Mouse (Mus musculus) left cerebral cortex, postnatal 25 days (tissue): ENCODE results near the gene Pitpna. TPM values are rescaled to one million over a fixed set of nuclear protein-coding genes. Genes with fewer than 3 reads are reported as not detected.
A peak's percentile ranks its signal among the peaks of the same experiment; 100 is the strongest.
"Not testable (repeated sequence)": the region's sequence is repeated elsewhere in the genome, so short reads cannot be mapped to it uniquely, and the experiment has no call there.

Experiments used
- DNase-seq, 2 experiments: peaks; one replicate each; pipeline ENCODE4 v3.0.0; 2022; ENCODE audit warnings: low spot score in 2 of 2, mixed read lengths in 1 of 2
- intact Hi-C: fragments of 180-260 bp; cut with DNase I; formaldehyde crosslinking; loops from one replicate; pipeline ENCODE4 v1.15.1; 2025
- total RNA-seq, 2 experiments: library from RNA; stranded (reverse); gene quantifications; 2 replicates each; pipeline ENCODE4 v1.2.3; 2021

Gene Pitpna
- total RNA-seq, 2 experiments from 2014 or later, result 330 to 346 TPM

GRCm38 (mm10) chr11:75583521-75583920 is 4.4 kb upstream of the Pitpna start:
- DNase-seq, result no peak
- intact Hi-C loops, result no loop called here

DNA sequence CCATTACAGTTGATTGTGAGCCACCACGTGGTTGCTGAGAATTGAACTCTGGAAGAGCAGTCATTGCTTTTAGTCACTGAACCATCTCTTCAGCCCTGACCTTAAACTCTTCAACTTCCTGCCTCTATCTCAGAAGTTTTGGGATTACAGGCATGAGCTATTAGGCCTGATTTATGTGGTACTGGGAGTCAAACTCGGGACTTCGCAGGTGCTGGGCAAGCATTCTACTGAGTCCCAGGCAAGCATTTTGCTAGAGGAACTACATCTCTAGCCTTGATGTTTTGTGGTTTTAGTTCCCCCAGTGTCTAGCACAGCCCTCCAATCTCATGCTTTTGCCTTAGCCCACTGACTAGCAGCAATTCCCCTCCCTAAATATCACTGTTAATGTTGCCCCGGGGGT is 2.8 kb upstream of the Pitpna start:
- no peak for DNase-seq
- intact Hi-C loops, result no loop called here

DNA sequence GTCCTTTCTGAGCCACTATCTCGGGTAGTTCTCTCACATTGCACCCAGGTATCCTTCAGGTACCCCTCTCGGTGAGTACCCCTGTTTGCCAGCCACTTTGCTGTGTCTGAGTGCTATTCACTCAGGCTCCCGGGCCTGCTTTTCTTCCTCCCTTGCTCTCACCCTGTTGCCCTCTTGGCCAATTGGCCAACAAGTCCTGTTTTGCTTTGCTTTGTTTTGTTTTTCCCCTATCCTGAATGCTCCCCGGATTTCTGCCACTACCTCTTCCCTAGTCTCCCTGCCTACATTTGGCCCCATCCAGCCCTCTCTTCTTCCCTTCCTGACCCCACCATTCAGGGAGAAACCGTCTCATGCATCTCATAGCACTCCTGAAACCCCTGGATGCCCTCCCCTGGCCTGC is 1.9 kb upstream of the Pitpna start:
- DNase-seq, result no peak
- intact Hi-C loops, result no loop called here

DNA sequence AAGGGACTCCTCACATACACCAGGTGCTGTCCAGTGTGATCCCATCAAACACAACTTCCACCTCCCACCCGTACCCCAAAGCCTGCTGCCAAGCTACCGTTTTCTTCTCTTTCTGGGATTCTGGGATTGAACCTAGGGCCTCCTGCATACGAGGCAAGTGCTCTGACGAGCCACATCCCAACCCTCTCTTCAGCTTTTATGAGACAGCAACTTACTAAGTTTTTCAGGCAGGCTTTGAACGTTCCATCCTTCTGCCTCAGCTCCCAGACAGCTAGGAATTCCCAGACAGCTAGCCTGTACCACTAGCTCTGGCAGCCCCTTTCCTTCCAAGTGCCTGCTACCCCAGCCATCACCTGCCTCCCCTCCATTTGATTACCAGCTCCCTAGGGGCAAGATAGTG is 934 bp upstream of the Pitpna start:
- DNase-seq, result no peak
- intact Hi-C loops, result no loop called here

- intact Hi-C loops, result no loop called here
- no peak for DNase-seq
Measured at GRCm38 (mm10) chr11:75588285-75588941, 516 bp downstream of the Pitpna start.

DNA sequence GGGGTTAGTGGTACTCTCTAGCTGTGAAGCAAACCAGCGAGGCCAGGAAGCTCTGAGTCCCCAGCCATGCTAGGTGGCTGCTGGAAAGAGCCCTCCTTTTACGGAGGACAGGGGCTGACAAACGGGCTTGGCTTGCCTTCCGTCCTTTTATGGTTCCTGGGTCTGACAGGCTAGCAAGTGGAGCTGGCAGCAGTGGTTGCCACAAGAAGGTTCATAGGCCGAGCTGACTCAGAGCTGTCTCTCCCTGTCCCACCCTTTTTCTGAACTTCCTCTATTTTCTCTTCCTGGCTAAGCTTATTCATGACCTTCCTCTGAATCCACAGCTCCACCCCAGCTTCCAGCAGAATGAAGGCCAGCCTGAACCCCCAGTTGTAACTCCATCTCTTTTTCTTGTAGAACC is 4.7 kb downstream of the Pitpna start:
- intact Hi-C loops, result no loop called here
- DNase-seq, result no peak

DNA sequence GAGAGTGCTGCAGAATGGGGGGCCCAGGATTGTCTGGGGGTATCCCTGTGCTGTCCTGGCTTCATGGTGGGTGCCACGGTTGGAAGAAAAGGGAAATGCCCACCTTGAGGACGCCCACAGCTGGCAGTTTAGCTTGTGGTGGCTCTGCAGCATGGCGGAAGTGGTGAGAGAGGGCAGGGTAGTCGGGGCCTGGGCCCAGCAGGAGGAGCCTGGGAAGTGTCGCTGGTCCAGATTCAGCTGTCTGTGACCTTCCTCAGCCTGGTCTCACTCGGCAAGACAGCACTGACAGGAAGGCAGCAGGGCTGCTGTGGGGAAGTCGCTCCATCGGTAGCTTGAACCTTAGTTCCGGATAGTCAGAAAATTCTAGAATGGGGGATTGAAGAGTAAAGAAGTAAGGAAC is 6.5 kb downstream of the Pitpna start:
- DNase-seq, result no peak
- intact Hi-C loops, result no loop called here

GRCm38 (mm10) chr11:75595404-75595803 is 7.5 kb downstream of the Pitpna start:
- intact Hi-C loops, result no loop called here
- no peak for DNase-seq

DNA sequence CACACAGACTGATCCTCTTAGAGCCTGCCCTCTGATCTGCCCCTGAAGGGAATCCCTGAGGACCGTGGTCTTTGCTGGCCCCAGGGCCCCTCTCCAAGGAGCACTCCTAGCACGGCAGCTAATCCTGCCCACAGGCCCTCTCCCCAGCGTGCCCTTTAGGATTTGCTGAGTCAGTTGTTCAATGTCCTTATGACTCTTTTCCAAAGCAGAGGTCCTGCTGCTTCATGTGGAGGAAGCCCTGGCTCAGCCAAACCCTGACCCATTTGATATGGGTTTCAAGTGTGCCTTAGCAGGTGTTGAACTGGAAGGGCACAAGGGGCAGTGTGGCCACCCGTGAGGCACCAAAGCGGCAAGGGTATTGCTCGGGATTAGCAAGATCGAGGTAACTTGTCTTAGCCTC is 7.9 kb downstream of the Pitpna start:
- intact Hi-C loops, result no loop called here

DNA sequence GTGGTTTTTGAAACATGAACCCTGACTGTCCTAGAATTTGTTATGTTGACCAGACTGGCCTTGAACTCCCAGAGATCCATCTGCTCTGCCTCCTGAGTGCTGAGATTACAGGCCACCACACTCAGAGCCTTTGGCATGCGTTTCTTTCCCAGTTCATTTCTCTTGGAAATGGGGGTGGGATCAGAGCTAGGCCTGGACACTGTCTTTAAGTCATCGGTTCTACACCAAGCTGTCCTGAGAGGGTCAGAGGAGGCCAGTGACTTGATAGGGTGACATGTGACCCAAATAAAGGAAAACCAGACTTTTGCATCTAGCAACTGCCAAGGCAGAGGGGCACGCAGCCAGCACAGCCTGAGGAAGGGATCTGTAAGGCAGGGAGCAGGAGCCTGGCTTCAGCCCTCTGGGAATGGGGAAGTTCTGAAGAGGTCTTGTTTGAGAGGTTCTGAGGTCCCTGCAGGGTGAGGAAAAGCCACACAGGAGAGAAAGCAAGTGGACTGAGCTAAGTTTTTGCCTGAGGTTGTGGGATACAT is 8.9 kb downstream of the Pitpna start:
- no peak for DNase-seq
- intact Hi-C loops, result no loop called here

More for the DNA sequence above, 7.9 kb downstream of the Pitpna start:
- no peak for DNase-seq

- intact Hi-C loops, result no loop called here
- DNase-seq, result no peak
Measured at GRCm38 (mm10) chr11:75598004-75598403, 10.1 kb downstream of the Pitpna start.

DNA sequence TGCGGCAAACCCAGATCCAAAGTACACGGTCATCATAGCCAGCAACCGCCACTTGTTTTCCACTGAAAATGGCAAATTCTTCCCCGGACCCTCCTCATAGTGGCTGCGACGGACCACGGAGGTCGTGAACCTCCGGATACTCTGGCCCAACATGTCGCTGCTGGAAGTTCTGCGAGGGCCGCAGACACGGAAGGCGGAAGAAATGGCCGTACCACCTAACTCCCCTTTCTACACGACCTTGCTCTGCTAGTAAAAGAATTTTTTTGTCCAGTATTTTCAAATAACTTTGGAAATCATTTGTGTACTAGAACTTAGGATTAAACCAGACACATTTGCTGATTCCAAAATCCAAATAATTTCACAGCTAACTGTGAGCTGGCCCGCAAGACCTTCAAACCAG is 11.9 kb downstream of the Pitpna start:
- DNase-seq, intact Hi-C loops: not testable (repeated sequence)

DNA sequence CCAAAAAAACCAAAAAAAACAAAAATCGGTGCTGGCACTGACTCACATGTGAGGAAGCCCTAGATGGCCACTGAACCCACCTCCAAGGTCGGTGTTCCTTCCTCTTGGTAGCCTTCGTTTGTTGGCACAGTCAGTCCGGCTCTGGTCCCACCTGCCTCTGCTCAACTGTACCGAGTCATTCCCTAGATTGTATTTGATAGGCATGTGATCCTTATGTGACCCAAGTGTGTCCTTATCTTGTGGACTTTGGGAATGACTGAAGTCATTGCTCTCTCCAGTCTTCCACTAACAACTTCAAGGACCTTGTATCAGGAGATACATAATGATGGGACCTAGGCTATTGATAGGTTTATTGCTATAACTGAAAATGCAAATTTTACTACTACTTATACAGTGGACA is 16.9 kb downstream of the Pitpna start:
- DNase-seq, result no peak
- intact Hi-C loops, result no loop called here

DNA sequence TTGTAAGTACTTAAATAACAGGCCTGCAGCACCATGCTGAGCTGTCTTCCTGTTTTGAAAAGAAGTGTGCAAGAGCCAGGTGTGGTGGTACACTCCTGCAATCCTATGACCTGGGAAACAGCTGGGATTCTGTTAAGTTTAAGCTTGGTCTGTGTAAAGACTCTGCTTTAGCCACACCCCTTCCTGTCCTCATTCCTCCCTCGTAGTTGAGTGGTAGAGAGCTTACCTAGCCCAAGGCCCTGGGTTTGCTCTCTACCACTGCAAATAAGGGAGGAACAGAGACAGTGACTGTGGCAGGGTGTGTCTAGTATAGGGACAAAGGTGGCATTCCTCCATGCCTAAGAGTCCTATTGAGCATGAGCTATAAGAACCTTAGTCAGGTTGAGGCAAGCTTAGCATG is 17.4 kb downstream of the Pitpna start:
- DNase-seq, result no peak
- intact Hi-C loops, result no loop called here

DNA sequence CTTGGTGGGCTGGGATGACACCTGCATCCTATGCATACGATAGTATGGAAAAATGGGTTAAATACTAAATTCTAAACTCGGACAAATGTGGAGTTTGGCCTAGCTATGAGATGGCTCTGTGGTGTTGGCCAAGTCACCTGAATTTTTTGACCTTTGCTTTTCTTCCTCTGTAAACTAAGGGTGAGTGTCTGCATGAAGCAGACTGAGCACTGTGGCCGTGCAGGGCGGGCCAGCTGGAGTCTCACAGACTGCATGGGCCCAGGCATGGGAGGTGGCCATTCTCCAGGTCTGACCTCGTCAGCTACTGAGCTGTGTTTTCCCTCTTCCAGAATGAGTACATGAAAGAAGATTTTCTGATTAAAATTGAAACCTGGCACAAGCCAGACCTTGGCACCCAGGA is 20.9 kb downstream of the Pitpna start:
- no peak for DNase-seq
- intact Hi-C loops, result no loop called here

DNA sequence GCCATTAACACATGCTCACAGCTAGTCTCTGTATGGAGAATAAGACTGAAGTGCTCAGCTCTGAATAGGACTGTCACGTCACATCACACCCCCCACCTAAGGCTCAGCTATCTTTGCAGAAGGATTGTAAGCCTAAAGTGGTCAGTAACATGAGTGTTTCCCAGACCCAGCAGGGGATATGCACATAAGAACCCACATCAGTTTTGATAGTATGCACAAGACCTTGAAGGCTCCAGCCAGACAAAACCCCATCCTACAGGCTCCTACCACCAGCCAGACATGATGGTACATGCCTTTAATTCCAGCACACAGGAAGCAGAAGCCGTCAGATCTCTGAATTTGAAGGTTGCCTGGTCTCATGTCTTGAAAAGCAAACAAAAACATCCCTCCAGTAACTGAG is 22.1 kb downstream of the Pitpna start:
- DNase-seq, result no peak
- intact Hi-C loops, result no loop called here

DNA sequence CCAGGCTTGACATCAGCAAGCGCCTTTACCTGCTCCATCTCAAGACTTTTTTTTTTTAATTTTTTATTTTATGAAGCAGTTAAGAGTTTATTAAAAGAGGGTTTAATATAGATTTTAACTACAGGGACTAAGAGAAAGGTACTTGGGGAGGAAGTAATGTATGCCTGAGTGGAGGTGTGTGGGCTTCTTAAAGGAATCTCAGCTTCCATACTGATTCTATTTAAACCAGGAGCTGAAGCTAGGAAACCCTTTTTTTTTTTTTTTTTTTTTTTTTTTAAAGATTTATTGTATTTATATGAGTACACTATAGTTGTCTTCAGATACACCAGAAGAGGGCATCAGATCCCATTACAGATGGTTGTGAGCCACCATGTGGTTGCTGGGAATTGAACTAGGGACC is 26.9 kb downstream of the Pitpna start:
- DNase-seq, result no peak
- intact Hi-C loops, result no loop called here

GRCm38 (mm10) chr11:75615556-75615955 is 27.7 kb downstream of the Pitpna start:
- intact Hi-C loops, result no loop called here
- DNase-seq, result no peak

DNA sequence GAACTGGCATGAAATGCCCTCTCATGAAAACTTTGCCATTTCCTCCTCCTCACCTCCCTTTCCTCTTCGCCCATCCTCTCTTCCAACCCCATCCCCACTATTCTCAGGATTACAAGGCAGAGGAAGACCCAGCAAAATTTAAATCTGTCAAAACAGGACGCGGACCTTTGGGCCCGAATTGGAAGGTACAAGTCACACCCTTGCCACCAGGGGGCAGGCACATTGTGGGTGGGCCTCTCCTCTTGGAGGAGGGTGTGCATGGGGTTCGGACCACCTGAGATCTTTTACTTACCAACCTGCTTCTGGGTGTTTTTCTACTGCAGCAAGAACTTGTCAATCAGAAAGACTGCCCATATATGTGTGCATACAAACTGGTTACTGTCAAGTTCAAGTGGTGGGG is 31.2 kb downstream of the Pitpna start:
- no peak for DNase-seq
- intact Hi-C loops, result no loop called here

DNA sequence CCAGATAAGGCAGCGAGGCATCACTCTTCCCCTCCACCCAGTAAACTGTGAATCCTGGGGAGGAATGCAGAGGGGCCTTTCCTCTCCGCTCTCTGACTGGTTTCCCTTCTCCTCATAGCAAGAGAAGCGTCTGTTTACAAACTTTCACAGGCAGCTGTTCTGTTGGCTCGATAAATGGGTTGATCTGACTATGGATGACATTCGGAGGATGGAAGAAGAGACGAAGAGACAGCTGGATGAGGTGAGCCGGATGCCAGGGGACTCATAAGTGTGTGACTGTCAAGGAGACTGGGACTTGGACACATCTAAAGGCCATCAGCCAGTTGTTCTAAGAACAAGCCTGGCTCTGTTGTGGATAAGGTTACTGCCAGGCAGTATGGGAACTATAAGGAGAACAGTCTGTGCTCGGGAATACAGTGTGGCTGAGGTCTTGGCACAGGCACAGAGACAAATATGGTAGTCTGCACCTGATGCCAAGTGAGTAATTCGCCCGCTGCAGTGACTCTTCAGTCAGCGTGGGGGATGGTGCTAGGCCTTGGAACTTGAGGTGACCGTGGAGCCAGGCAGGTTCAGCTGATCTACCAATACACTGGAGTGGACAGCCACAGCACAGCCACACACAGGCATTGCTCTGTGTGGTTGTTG is 32.4 kb downstream of the Pitpna start:
- intact Hi-C loops, result no loop called here
- peak; percentile 45 to 77 for DNase-seq

GRCm38 (mm10) chr11:75621426-75621825 is 33.5 kb downstream of the Pitpna start:
- intact Hi-C loops, result no loop called here
- DNase-seq, result no peak
